Mouse (Mus musculus) frontal cortex, postnatal 25 days (tissue): ENCODE data around the gene Ube2g1.

ENCODE experiments used
- DNase-seq, 2 experiments: peaks; one replicate each; pipeline ENCODE4 v3.0.0; 2022; ENCODE audit warnings: low spot score in 2 of 2

Ube2g1 gene

DNA sequence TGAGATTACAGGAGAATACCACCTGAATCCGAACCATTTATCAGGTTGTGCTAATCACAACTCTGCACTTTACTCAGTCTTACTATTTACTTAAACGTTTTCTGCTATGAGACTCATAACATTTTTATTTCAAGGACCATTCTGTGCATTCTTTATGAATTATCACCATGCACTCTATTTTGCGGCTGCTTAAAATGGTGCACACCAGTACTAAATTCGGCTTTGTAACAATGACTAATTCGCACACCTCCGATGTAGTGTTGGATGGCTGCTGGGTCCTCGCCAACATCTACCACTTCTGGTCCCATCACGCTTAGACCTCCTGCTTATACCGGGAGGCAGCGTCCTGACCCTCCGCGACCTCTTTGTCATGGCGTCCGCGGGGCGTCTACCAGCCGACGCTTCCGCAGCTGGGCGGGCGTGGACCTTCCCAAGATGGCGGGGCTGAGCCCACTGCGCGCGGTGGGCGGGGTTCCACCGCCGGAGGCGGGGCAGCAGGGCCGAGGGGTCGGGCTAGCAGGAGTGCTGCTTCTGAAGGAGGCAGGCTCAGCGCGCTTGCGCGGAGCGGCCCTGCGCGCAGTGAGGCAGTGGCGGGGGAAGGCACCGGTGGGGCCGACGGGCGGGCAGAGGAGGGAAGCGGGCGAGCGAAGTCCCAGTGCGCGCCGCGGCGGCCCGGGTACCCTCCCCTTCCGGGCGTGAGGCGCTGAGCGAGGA lies at the start of gene Ube2g1:
TSS of gene Ube2g1 (plus strand) at position 590 of the 714 bp plus-strand sequence.
- peak; percentile 91 to 95 for DNase-seq

DNA sequence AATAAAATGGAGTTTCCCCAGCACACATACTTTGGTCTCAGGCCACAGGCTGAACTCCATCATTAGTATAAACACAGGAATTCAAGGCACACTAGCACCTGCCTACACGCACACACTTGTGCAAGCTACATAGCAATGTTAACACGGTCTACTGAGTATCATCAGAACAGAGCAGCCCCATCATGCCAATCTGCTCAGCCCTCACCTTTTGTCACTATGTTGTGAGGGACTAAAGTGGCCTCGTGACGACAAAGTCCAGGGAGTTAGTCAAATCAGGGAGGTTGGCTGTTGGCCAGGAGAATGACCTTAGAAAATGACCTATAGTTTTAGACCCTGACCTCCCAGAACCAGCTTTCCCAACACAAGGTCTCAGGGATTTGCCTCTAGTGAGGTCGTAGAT lies 48.9 kb upstream of the Ube2g1 start:
- DNase-seq = no peak

DNA sequence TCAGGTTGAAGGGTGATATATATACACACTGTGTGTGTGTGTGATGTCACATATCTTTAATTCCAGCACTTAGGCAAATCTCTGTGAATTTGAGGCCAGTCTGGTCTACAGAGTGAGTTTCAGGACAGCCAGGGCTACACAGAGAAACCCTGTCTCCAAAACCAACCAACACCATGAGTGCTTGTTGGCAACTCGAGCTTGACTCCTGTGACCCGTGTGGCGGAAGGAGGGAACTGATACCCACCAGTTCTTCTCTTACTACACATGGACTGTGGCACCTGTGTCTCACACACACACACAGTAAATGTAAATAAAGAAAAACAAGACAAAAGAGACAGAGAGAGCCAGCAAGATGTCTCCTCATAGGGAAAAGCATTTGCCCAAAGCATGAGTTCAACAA lies 46.4 kb upstream of the Ube2g1 start:
- no peak for DNase-seq

DNA sequence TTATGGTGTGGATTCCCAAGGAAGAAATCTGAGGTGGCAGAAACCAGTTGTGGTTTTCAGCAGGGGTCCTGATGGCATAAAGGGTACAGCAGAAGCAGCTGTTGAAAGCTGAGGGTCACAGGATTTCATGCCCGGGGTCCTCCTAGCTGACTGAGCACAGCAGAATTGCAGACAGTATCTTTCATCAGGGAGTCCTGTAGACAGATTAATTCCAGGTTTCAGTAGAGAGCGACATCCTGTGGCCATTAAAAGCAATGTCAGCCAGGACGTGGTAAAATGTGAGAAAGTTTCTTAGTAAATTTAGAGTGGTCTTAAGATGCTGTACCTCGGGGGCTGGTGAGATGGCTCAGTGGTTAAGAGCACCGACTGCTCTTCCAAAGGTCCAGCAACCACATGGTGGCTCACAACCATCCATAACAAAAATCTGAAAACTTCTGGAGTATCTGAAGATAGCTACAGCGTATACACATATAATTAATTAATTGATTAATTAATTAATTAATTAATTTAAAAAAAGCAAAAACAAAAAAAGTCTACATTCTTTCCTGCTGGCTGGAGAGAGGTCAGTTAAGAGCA lies 42.8 kb upstream of the Ube2g1 start:
- DNase-seq = no peak

DNA sequence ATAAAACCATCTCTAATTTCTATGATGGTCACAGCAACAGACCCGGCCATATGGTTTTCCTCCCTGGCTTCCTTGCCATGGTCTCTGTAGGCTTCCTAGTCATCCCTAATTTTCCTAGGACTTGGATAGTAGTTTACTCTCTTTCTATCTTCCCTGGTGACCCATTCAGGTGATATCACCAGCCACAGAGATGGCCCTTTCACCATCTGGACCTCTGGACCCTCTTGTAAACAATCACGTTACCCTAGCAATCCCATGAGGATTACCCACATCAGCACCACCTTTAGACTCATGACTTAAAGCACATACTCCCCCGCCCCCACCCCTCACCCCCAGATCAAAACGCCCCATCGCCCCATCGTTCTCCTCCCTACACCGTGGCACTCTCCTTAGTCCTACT lies 40.8 kb upstream of the Ube2g1 start:
- no peak for DNase-seq

DNA sequence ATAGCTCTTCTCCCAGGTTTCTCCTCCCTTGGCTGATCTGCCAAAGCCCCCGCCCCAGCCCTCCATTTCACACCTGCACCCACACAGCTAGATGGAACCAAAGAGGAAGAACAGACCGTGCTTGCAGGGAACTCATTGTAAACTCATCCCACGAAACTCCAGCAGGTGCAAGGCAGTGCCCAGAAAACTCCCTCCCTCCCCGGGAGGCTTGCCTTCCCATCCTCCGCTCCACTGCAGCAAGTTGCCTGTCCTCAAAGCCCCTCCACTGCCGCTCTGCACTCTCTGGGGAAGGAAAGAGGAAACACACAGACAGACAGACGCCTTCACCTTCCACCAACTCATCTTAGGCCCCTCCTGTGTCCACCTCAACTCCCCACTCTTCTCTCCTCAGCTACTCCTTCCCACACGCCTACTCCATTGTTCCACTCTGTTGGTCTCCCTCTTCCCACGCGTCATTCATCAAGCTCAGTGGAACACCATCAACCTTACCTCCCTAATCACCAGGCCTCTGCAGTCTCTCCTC lies 40.2 kb upstream of the Ube2g1 start:
- peak; percentile 36 to 52 for DNase-seq

DNA sequence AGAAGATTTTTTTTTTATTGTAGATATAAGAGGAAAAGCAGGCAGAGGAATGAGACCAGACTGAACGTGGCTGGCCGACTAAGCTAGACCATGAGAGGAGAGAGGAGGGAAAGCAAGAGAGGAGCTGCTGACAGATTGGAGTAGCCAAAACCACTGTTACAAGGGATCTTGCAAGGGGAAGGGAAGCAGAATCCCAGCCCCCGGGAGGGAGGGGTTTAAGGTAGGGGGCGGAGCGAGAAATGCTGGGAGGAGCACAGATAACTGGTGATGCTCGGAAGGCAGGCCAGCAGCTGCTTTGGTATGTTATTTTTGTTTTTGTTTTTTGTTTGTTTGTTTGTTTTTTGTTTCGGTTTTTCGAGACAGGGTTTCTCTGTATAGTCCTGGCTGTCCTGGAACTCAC lies 38.0 kb upstream of the Ube2g1 start:
- no peak for DNase-seq

DNA sequence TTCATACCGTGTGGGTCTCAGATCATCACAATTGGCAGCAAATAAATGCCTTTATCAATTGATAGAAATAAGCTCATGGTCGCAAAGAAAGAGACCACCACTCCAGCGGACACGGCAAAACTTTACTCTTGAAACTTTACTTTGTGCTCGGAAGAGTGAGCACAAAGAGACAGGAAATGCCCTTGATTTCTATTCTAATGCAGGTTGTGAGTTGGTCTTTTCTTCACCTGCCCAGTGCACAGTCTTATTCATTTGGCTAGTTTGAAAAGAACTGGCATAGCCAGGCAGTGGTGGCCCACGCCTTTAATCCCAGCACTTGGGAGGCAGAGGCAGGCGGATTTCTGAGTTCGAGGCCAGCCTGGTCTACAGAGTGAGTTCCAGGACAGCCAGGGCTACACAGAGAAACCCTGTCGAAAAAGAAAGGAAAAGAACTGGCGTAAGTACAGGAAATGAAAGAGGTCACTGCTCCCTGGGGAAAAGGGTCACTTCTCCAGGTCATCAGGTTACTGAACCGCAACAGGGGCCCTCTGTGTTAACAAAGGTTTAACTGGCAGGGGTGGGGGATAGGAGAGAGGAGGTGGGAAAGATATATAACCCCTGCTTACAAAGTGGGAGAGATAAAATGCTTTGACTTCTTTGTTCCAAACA lies 37.3 kb upstream of the Ube2g1 start:
- no peak for DNase-seq

DNA sequence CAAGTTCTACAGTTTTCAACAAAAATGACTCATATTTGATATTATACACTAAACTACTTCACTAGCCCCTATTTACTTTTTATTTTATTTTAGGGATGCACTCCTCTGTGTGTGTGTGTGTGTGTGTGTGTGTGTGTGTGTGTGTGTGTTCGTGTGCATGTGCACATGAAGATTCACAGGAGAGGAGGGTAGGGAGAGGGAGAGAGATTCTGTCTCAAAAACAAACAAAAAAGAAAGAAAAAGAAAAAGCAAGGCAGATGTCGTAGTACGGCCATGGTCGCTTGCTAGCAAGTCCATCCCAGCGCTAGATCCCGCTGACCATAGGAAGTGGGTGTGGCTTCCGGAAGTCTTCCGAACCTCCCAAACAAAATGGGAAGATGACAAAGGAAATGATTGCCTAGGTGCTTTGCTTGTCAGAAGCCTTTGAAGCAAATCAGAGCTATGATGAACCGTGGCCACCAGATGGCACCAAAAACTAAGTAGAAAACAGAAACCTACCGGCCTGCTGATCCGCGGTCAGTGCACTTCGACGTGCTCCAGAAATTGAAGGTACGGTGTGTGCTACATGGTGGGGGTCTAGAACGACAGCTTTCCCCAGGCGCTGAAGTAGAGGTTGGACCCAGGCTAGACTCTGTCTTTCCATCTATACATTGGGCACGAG lies 36.6 kb upstream of the Ube2g1 start:
- peak; percentile 61 to 75 for DNase-seq

DNA sequence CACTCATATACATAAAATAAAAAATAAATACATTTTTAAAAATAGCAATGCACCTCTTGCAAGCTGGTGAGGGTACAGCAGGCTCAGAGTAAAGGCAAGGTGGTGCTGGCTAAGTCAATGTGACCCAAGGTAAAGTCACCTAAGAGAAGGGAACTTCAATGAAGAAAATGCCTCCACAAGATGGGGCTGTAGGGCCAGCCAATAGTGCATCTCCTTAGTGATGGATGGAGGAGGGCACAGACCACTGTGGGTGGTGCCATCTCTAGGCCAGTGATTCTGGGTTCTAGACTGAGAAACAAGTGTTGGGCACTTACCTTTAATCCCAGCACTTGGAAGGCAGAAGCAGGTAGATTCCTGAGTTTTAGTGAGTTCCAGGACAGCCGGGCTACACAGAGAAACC lies 33.3 kb upstream of the Ube2g1 start:
- DNase-seq = no peak

DNA sequence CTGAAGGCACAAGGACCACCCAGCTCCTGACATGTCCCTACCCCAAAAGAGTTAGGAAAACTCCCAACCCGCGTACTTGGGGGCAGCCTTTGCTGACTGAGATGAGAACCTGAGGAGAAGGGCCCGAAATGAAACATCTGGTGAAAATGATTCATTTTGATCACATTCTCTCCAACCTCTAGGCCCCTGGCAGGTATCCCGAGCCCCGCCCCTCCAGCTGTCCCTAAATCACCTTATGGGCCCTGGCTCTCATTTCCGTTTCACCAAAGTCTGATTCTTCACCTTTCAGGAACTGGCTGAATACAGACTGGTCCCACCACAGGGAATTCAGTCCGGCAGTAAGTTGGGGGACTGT lies 31.0 kb upstream of the Ube2g1 start:
- DNase-seq = no peak

DNA sequence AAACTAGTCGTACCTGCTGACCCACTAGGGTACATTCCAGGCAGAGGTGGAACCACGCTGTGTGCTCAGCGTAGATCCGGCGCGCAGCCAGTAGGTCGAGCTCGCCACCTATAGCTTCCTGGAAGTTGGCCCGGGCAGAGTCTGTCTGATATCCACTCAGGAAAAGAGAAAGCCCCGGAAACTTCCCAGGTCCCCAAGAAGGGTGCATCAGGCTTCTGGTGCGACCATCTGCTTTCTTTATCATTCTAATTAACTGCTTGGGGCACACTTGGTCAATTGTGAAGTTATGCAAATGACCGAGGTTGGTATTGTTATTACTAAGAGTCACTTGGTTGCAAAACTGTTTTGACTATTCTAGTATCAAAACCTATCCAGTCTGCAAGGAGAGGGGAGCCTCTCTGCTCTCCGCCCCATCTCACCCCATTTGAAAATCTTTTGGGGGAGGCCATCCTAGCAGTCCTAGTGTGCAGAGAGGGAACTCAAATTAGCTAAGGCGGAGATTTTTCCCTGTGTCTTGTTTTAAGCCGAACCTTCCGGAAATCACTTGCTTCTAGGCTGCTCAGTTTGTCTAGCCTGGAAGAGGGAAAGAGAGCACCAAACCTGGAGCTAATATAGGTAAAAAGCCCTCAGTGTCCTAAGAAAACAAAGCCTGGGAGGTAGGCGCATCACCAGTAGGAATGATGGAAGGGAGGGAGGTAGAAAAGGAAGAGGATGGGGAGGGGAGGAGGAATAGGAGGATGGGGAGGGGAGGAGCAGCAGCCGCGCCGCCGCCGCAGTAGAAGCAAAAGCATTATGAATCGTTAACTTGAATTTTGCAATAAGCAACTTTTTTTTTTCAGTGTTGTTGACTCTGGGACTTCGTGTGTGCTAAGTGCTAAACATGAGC lies 30.4 kb upstream of the Ube2g1 start:
- no peak for DNase-seq

DNA sequence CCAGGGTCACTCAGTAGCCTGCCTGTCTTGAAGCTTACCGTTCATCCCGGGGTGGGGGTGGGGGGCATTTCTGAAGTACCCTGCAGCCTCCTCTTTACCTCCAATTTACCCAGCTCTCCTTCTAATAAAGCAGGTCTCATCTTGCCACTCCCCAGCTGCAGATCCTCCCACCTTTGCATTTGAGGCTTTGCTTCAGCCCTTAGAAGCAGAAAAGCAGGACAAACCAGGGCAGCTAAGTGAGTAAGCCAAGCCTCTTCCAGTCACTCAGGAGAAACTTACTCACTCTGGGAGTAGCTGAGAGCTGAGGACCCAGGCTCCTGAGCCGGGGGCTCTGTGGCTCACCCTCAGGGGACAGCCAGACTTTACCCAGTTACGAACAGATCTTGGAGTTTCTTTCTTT lies 28.6 kb upstream of the Ube2g1 start:
- no peak for DNase-seq

DNA sequence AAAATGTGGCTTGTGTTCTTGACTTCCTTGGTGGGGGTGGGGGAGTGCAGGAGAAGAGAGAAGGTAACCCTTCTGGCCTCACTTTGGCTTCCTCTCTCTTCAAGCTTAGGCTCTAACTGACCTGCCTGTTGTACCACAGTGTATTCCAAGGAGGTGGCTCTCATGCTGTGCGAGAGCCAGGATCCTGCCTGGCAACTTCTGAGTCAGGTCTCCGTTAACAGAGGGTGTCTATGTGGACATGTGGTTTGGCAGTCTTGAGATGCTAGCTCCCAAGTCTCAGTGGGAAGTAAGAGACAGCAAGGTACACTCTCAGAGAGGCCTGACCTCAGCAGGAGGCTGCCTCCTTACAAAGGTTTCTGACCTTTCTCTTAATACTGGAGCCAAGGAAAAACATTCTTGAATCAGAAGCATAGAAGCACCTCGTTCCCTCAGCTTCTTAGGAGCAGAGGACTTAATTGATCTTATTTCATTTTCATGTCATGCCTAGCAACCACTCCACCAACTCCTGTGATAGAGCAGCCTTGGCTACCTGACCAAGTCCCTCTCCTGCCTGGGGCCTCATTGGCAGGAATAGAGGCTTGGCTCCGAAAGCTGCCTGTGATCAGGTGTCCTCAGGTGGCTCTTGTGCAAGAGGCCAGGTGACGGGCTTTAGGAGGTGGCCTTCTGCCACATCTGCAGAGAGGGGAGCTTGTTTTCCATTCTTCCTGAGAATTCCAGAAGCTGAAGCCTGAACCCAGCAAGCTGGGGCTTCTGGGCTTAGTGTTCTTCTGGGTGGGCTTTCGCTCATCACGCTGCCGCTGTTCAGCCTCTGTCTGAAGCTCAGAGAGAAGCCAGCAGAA lies 25.3 kb upstream of the Ube2g1 start:
- no peak for DNase-seq

DNA sequence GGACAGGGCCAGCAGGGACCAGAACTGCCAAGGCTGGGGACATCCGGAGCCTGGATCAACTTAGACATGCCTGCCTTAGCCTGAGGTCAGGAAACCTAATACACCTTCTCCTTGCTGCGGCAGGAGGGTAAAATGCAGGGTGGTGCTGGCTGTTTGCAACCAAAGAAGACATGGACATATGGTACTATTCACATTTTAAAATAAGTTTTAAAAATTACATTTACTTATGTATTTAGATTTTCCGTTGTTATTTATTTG lies 24.7 kb upstream of the Ube2g1 start:
- no peak for DNase-seq

DNA sequence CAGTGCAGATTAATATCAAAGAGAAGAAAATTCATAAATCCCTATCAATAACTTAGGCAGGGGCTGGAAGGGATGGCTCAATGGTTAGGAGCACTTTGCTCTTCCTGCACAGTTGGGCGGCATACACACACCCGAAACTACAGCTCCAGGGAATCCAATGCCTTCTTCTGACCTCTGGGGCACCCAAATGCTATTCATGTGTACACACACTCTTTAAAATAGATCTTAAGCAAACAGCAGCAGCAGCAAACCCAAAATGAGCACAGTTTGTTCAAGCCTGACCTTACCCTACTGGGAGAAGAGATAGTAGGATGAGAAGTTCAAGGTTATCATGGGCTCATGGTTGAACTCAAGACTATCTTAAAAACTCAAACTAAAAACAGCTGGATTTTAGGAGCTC lies 24.0 kb upstream of the Ube2g1 start:
- DNase-seq = no peak

DNA sequence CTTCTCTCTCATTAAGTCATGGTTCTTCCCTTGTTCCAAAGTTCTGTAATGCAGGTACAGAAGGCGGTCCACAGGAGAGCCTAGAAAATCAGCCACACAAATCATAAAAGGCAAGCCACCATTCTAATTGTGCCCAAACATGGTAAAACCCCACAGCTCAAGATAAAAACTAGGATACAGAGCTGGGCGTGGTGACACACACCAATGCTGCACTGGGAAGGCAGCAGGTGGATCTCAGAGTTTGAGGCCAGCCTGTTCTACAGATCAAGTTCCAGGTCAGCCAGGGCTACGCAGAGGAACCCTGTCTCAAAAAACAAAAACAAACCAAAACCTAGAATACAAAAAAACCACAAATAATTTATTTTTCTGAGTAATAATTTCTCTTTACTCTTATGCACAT lies 20.5 kb upstream of the Ube2g1 start:
- no peak for DNase-seq

DNA sequence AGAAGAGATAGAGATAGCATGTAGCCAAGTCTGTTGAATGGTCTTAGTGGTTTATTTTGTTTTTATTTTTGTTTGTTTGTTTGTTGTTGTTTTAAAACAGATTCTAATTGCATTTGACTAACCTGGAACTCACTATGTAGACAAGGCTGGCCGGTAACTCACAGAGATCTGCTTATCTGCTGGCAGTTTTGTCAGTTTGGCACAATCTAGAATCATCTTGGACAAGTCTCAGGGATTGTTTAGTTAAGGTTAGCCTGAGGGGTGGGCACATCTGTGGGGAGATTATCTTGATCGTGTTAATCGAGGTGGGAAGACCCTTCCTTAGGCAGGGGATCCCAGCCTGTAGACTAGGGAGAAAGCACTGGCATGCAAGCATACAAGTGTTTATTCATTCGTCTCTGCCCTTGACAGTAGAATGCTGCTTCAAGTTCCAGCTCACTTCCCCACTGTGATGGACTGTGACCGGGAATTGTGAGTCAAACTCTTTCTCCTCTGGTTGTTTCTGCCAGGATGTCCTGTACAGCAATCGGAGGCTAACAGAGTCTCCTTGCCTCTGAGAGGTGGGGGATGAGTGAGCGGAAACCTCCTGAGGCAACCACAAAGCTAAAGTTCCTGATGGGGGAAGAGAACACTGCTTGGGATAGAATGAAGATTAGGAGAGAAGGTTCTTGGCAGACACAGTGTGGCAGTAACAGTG lies 19.4 kb upstream of the Ube2g1 start:
- no peak for DNase-seq

DNA sequence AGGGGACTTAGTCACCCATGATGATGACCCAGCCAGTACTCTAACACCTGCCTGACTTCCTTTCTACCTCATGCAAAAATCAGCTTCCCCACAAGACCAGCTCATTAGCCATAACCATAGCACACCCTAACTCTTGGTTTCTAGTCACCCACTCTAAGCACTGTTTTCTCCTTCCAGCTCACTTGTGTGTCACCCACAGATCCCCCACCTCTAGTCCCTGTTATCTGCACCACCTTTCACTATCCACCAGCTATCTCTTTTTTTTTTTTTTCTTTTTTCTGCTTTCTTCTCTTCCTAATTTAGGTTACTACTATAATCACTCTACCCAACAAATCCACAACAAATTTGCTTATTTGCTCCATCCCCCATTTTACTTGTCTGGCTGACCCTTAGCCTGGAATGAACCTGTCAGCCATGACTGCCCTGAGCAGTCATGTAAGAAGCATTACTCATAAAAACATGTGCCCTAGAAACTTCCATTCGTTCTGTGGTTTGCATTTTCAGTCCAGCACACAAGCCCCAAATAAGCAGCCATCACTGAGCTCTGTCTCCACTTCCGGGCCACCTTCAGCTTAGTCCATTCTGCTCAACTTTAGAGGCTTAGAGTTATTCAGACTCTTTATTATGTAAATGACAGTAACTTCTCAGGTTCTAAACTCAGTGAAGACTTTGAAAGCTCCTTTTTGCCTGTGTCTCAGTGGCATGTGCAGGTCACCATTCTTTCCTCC lies 11.9 kb upstream of the Ube2g1 start:
- DNase-seq = no peak

DNA sequence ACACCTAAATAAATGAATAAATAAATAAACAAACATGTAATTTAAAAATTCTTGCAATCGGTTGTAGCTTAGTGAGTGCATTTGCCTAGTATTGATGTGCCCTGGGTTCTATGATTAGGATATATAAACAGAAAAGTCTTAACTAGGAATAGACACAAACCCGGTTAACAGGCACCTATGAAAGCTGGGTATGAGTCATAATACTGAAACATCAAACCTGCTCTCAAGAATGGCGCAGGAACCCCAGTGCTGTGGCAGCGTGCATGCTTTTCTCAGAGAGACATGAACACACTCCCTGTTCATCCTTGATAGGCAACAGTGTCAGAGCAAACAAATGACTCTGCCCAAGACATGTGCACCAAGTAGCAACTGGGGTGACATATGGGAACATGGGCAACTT lies 9.3 kb upstream of the Ube2g1 start:
- DNase-seq = no peak
